Mouse (Mus musculus) stomach, embryonic 14.5 days (tissue): Measurements from ENCODE around the gene Gpr21. TPM values are rescaled to one million over a fixed set of nuclear protein-coding genes. Genes with fewer than 3 reads are reported as not detected.

Experiments used
- ATAC-seq: fragments of 200-750 bp; cut with Nextera tagmentation; 2 replicates; pipeline ENCODE4 v1.8.0; 2017; ENCODE audit warnings: low read depth, moderate TSS enrichment; ENCODE audit not compliant: insufficient number of reproducible peaks, insufficient read depth, low FRiP score
- H3K27ac ChIP-seq: fragments of 300-500 bp; sonication (generic); 2 replicates; pipeline ENCODE4 v1.5.1; 2014; ENCODE audit warnings: mild to moderate bottlenecking, low read length, moderate library complexity, mixed read lengths
- H3K27me3 ChIP-seq: fragments of 300-500 bp; sonication (generic); 2 replicates; pipeline ENCODE4 v1.6.1; 2014; ENCODE audit warnings: low read length, control low read depth, mixed read lengths; ENCODE audit not compliant: control insufficient read depth, insufficient read depth
- H3K36me3 ChIP-seq: fragments of 300-500 bp; sonication (generic); 2 replicates; pipeline ENCODE4 v1.6.1; 2014; ENCODE audit warnings: mild to moderate bottlenecking, control low read depth, low read length, moderate library complexity, mixed read lengths; ENCODE audit not compliant: control insufficient read depth, insufficient read depth
- H3K4me1 ChIP-seq: fragments of 300-500 bp; sonication (generic); 2 replicates; pipeline ENCODE4 v1.6.1; 2014; ENCODE audit warnings: low read length, control low read depth, mixed read lengths; ENCODE audit not compliant: control insufficient read depth, insufficient read depth
- H3K4me2 ChIP-seq: fragments of 300-500 bp; sonication (generic); replicated peaks from 2 replicates; pipeline ENCODE4 v1.6.1; 2014; ENCODE audit warnings: low read depth, low read length, control low read depth
- H3K4me3 ChIP-seq: fragments of 300-500 bp; sonication (generic); 2 replicates; pipeline ENCODE4 v1.5.1; 2014; ENCODE audit warnings: low read depth, low read length, control low read depth
- H3K9ac ChIP-seq: fragments of 300-500 bp; sonication (generic); replicated peaks from 2 replicates; pipeline ENCODE4 v1.6.1; 2014; ENCODE audit warnings: low read depth, mild to moderate bottlenecking, control low read depth, low read length, moderate library complexity, mixed read lengths
- H3K9me3 ChIP-seq: fragments of 300-500 bp; sonication (generic); 2 replicates; pipeline ENCODE4 v1.6.1; 2016; ENCODE audit warnings: low read depth, low read length, control low read depth; ENCODE audit not compliant: control insufficient read depth
- WGBS: fragments of 180-500 bp; shearing (Covaris S2); extraction: QIAGEN DNeasy Blood & Tissue Kit; methylation state at CpG from one replicate; pipeline ENCODE4 v1.1.7; 2014; 5-methylcytosine and 5-hydroxymethylcytosine counted together
- polyA plus RNA-seq: library from polyadenylated mRNA; unstranded; fragments of >200 nt; fragmentation: Nextera tagmentation; extraction: Ambion mirVana; gene quantifications from 2 replicates; pipeline ENCODE4 v1.2.1, GENCODE M21; 2014

Gpr21 gene
- polyA plus RNA-seq, 1 experiment from 2014 or later: 2.8 TPM

- 83% methylated on average over 1 of the region's 1 CpGs for WGBS
- Histone ChIP-seq H3K27me3 (no peaks in the 10 kb centered on the region), H3K27ac (no peak overlapping the region), H3K36me3 (peaks cover 48% of the 10 kb centered on the region), H3K4me3 (no peak overlapping the region), H3K4me2 (no peak overlapping the region), H3K9ac (no peak overlapping the region), H3K4me1 (no peaks in the 10 kb centered on the region), H3K9me3 (no peaks in the 10 kb centered on the region)
- ATAC-seq: peak; percentile 37; the same call in 1 of the 2 replicates
Observed at GRCm38 (mm10) chr2:37549346-37550012, 33.3 kb downstream of the Gpr21 start.

GRCm38 (mm10) chr2:37556366-37556765, 40.2 kb downstream of the Gpr21 start:
- H3K9me3 ChIP-seq: no peaks in the 10 kb centered on the region
- no peaks in the 10 kb centered on the region for H3K27me3 ChIP-seq
- no peak overlapping the region for H3K4me3 ChIP-seq
- ATAC-seq: no peak
- H3K4me1 ChIP-seq: no peaks in the 10 kb centered on the region
- WGBS: 61% methylated on average over 2 of the region's 2 CpGs
- no peak overlapping the region for H3K27ac ChIP-seq
- no peak overlapping the region for H3K4me2 ChIP-seq
- H3K9ac ChIP-seq: no peak overlapping the region
- H3K36me3 ChIP-seq: peaks cover 57% of the 10 kb centered on the region

DNA sequence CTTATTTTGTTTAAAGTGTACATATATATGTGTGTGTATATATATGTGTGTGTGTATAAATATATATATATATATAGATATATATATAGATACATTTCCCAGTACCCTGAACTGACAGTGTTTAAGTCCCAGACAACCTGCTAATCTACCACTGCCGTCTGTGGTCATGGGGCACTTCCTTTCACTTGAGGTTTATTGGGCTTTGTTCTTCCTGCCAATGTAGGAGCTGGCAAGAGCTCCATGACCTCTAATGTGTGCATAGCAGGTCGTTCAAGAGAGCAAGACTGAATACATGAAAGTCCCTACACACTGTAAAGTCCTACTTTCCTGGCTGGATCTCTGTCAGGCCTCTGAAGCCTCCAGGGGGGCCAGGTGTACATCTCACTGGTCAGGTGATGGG, 49.4 kb downstream of the Gpr21 start:
- H3K4me1 ChIP-seq: peaks cover 3% of the 10 kb centered on the region; the same call in 1 of the 2 replicates
- H3K4me2 ChIP-seq: no peak overlapping the region
- H3K36me3 ChIP-seq: peaks cover 73% of the 10 kb centered on the region
- H3K27ac ChIP-seq: no peak overlapping the region
- no peak overlapping the region for H3K9ac ChIP-seq
- no peaks in the 10 kb centered on the region for H3K27me3 ChIP-seq
- H3K9me3 ChIP-seq: no peaks in the 10 kb centered on the region
- H3K4me3 ChIP-seq: no peak overlapping the region
- ATAC-seq: no peak
- 52% methylated on average over 2 of the region's 2 CpGs for WGBS

DNA sequence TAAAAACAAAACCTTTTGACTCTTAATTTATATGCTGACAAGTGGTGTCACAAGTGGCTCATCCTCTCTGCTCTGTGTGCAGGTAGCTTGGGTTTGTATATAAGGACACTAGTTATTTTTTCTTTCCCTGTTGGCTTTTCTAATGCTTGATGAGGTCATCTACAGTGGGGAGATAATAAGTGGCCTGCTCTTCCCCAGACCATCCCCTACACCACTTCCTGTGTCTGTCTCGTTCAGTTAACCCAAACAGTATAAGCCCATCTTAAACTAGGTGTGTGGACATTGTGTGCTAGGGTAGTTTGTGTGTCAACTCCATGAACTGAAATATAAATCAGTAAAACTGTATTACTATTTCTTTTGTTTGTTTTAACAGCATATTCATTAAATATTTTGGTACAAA, 49.9 kb downstream of the Gpr21 start:
- Histone ChIP-seq H3K27ac (no peak overlapping the region), H3K36me3 (peaks cover 68% of the 10 kb centered on the region), H3K9me3 (no peaks in the 10 kb centered on the region), H3K9ac (no peak overlapping the region), H3K27me3 (no peaks in the 10 kb centered on the region), H3K4me3 (no peak overlapping the region), H3K4me2 (no peak overlapping the region), H3K4me1 (peaks cover 3% of the 10 kb centered on the region; the same call in 1 of the 2 replicates)
- 53% methylated on average over 1 of the region's 1 CpGs for whole genome bisulfite sequencing
- no peak for ATAC-seq

GRCm38 (mm10) chr2:37569888-37570287, 53.8 kb downstream of the Gpr21 start:
- WGBS: 73% methylated on average over 5 of the region's 5 CpGs
- Histone ChIP-seq H3K4me1 (peaks cover 3% of the 10 kb centered on the region; the same call in 1 of the 2 replicates), H3K27me3 (no peaks in the 10 kb centered on the region), H3K27ac (no peak overlapping the region), H3K36me3 (peaks cover 42% of the 10 kb centered on the region; the same call in 1 of the 2 replicates), H3K9me3 (no peaks in the 10 kb centered on the region), H3K4me3 (no peak overlapping the region), H3K4me2 (no peak overlapping the region), H3K9ac (no peak overlapping the region)
- ATAC-seq: no peak

Other genes starting within 250 kb of the Gpr21 start
- not detected in 2 replicates for gene Olfr368, start 189.8 kb upstream of the Gpr21 start, polyA plus RNA-seq
- gene Pdcl, start 157.0 kb upstream of the Gpr21 start, polyA plus RNA-seq: 42.6 and 48.1 TPM in 2 replicates
- 23.2 and 27.2 TPM in 2 replicates for gene Rc3h2, start 93.4 kb upstream of the Gpr21 start, polyA plus RNA-seq
- 9.3 and 9.4 TPM in 2 replicates for gene Zbtb26, start 73.2 kb upstream of the Gpr21 start, polyA plus RNA-seq
- 4.6 and 4.7 TPM in 2 replicates for gene Zbtb6, start 73.2 kb upstream of the Gpr21 start, polyA plus RNA-seq
- gene Rabgap1, start 73.1 kb upstream of the Gpr21 start, polyA plus RNA-seq: 80.8 and 92.6 TPM in 2 replicates
- gene Strbp, start 187.5 kb downstream of the Gpr21 start, polyA plus RNA-seq: 42.4 and 43.0 TPM in 2 replicates